Mouse (Mus musculus): ENCODE data around the gene Mrgprd.
A peak's percentile ranks its signal among the peaks of the same experiment; 100 is the strongest.

Gene Mrgprd

GRCm38 (mm10) chr7:145302488-145303285 lies 11.9 kb upstream of the Mrgprd start:
- DNase-seq, result peak; percentile 57

- DNase-seq, result peak; percentile 35 to 54
These were observed 10.5 kb upstream of the Mrgprd start for GRCm38 (mm10) chr7:145304153-145304552.

- DNase-seq, result no peak
These were observed 7.0 kb upstream of the Mrgprd start for GRCm38 (mm10) chr7:145307636-145308035.

- peak; percentile 82 to 83 for DNase-seq
These were observed 6.5 kb upstream of the Mrgprd start for GRCm38 (mm10) chr7:145308061-145308675.

- DNase-seq, result no peak
These were observed 5.8 kb upstream of the Mrgprd start for GRCm38 (mm10) chr7:145308866-145309265.

- peak; percentile 37 to 54 for DNase-seq
These were observed 4.8 kb upstream of the Mrgprd start for GRCm38 (mm10) chr7:145309877-145310276.

- no peak for DNase-seq
These were observed 4.1 kb upstream of the Mrgprd start for GRCm38 (mm10) chr7:145310526-145310925.

- no peak for DNase-seq
These were observed 2.5 kb upstream of the Mrgprd start for GRCm38 (mm10) chr7:145312137-145312536.

GRCm38 (mm10) chr7:145317522-145317921 lies 2.9 kb downstream of the Mrgprd start:
- DNase-seq, result peak; percentile 54 to 69

- DNase-seq, result peak; percentile 45 to 56
These were observed 4.8 kb downstream of the Mrgprd start for GRCm38 (mm10) chr7:145319481-145319880.

- DNase-seq, result no peak
These were observed 9.0 kb downstream of the Mrgprd start for GRCm38 (mm10) chr7:145323607-145324006.

- DNase-seq, result no peak
These were observed 11.1 kb downstream of the Mrgprd start for GRCm38 (mm10) chr7:145325697-145326096.

GRCm38 (mm10) chr7:145329982-145330381 lies 15.3 kb downstream of the Mrgprd start:
- no peak for DNase-seq

GRCm38 (mm10) chr7:145330641-145331040 lies 16.0 kb downstream of the Mrgprd start:
- DNase-seq, result no peak

GRCm38 (mm10) chr7:145332376-145333041 lies 17.9 kb downstream of the Mrgprd start:
- DNase-seq, result peak; percentile 80 to 84

GRCm38 (mm10) chr7:145333936-145334335 lies 19.3 kb downstream of the Mrgprd start:
- DNase-seq, result no peak

- DNase-seq, result peak; percentile 51 to 58
These were observed 19.9 kb downstream of the Mrgprd start for GRCm38 (mm10) chr7:145334428-145335027.

- peak; percentile 97 for DNase-seq
These were observed 20.6 kb downstream of the Mrgprd start for GRCm38 (mm10) chr7:145335199-145335598.

- peak; percentile 80 to 86 for DNase-seq
These were observed 21.1 kb downstream of the Mrgprd start for GRCm38 (mm10) chr7:145335616-145336332.

GRCm38 (mm10) chr7:145337889-145338288 lies 23.3 kb downstream of the Mrgprd start:
- DNase-seq, result no peak

- DNase-seq, result peak in 1 of 2 experiments; percentile 51
These were observed 25.7 kb downstream of the Mrgprd start for GRCm38 (mm10) chr7:145340248-145340904.
